Mouse (Mus musculus): ENCODE measurements around the gene Phldb2. TPM values are rescaled to one million over a fixed set of nuclear protein-coding genes. Genes with fewer than 3 reads are reported as not detected.

Gene Phldb2
- polyA plus RNA-seq, 1 experiment = 25.7 TPM

GRCm38 (mm10) chr16:45761425-45761824 is 192.0 kb downstream of the Phldb2 start:
- no peaks in the 10 kb centered on the region for H3K27me3 ChIP-seq (ENCODE audit: control insufficient read depth, insufficient read depth, insufficient read length)
- peaks cover 70% of the 10 kb centered on the region for H3K36me3 ChIP-seq (ENCODE audit: control insufficient read depth, insufficient read depth)
- H3K4me3 ChIP-seq = no peak overlapping the region
- no peak overlapping the region for H3ac ChIP-seq (ENCODE audit: control insufficient read depth, insufficient read length)
- no peak overlapping the region for H3K4me2 ChIP-seq (ENCODE audit: low read depth)
- no peak for TF ChIP-seq TCF3 (IDR thresholded peaks at IDR 0.05; ENCODE audit: insufficient read length, low read depth)
- no peak for TF ChIP-seq CEBPB (IDR thresholded peaks at IDR 0.05; ENCODE audit: insufficient read depth, poor library complexity, severe bottlenecking)
- no peak for TF ChIP-seq MAX (IDR thresholded peaks at IDR 0.05; ENCODE audit: low read depth)
- TF ChIP-seq REST (IDR thresholded peaks at IDR 0.05; ENCODE audit: insufficient read depth, insufficient read length) = no peak
- no peak for TF ChIP-seq TCF12 (IDR thresholded peaks at IDR 0.05; ENCODE audit: insufficient read depth, poor library complexity, severe bottlenecking)
- TF ChIP-seq POLR2AphosphoS2 (IDR thresholded peaks at IDR 0.05; ENCODE audit: insufficient read length, low read depth) = no peak
- TF ChIP-seq E2F4 (IDR thresholded peaks at IDR 0.05; ENCODE audit: insufficient read depth) = no peak
- TF ChIP-seq POLR2A (IDR thresholded peaks at IDR 0.05; ENCODE audit: insufficient read length, low read depth) = no peak
- no peak for TF ChIP-seq USF1 (IDR thresholded peaks at IDR 0.05; ENCODE audit: low read depth)
- TF ChIP-seq MYOD1 (IDR thresholded peaks at IDR 0.05; ENCODE audit: control insufficient read depth in 1 of 3, insufficient read length in 2 of 3, low read depth in 2 of 3) = no peak
- no peaks in the 10 kb centered on the region for H3K79me2 ChIP-seq (ENCODE audit: control insufficient read depth, insufficient read depth)

- TF ChIP-seq CEBPB (IDR thresholded peaks at IDR 0.05; ENCODE audit: insufficient read depth, poor library complexity, severe bottlenecking) (no peak), REST (IDR thresholded peaks at IDR 0.05; ENCODE audit: insufficient read depth, insufficient read length) (no peak), TCF3 (IDR thresholded peaks at IDR 0.05; ENCODE audit: insufficient read length, low read depth) (no peak), MYOG (IDR thresholded peaks at IDR 0.05; ENCODE audit: control insufficient read depth in 1 of 3, insufficient read depth in 1 of 3, insufficient read length in 2 of 3, low read depth in 2 of 3) (no peak), E2F4 (IDR thresholded peaks at IDR 0.05; ENCODE audit: insufficient read depth) (no peak), POLR2A (IDR thresholded peaks at IDR 0.05; ENCODE audit: insufficient read length, low read depth) (no peak), MAX (IDR thresholded peaks at IDR 0.05; ENCODE audit: low read depth) (no peak), USF1 (IDR thresholded peaks at IDR 0.05; ENCODE audit: low read depth) (no peak), TCF12 (IDR thresholded peaks at IDR 0.05; ENCODE audit: insufficient read depth, poor library complexity, severe bottlenecking) (no peak), MYOD1 (IDR thresholded peaks at IDR 0.05; ENCODE audit: control insufficient read depth in 1 of 3, insufficient read length in 2 of 3, low read depth in 2 of 3) (no peak)
- Histone ChIP-seq H3ac (ENCODE audit: control insufficient read depth, insufficient read length) (no peak overlapping the region), H3K79me2 (ENCODE audit: control insufficient read depth, insufficient read depth) (no peaks in the 10 kb centered on the region), H3K27me3 (ENCODE audit: control insufficient read depth, insufficient read depth, insufficient read length) (no peaks in the 10 kb centered on the region), H3K4me3 (no peak overlapping the region), H3K4me2 (ENCODE audit: low read depth) (no peak overlapping the region), H3K36me3 (ENCODE audit: control insufficient read depth, insufficient read depth) (peaks cover 55% of the 10 kb centered on the region)
These were observed 194.6 kb downstream of the Phldb2 start for GRCm38 (mm10) chr16:45758726-45759269.

- H3K27me3 ChIP-seq (ENCODE audit: control insufficient read depth, insufficient read depth, insufficient read length) = no peaks in the 10 kb centered on the region
- TF ChIP-seq REST (IDR thresholded peaks at IDR 0.05; ENCODE audit: insufficient read depth, insufficient read length) (no peak), MYOD1 (IDR thresholded peaks at IDR 0.05; ENCODE audit: control insufficient read depth in 1 of 3, insufficient read length in 2 of 3, low read depth in 2 of 3) (no peak), SRF (IDR thresholded peaks at IDR 0.05; ENCODE audit: control insufficient read depth, insufficient read length, low read depth) (no peak)
- H3K36me3 ChIP-seq (ENCODE audit: control insufficient read depth, insufficient read depth) = peaks cover 50% of the 10 kb centered on the region
- H3K4me3 ChIP-seq = no peak overlapping the region
- H3K79me2 ChIP-seq (ENCODE audit: control insufficient read depth, insufficient read depth) = no peaks in the 10 kb centered on the region
- no peak overlapping the region for H3ac ChIP-seq (ENCODE audit: control insufficient read depth, insufficient read length)
- H3K4me2 ChIP-seq (ENCODE audit: low read depth) = no peak overlapping the region
These were observed 195.8 kb downstream of the Phldb2 start for GRCm38 (mm10) chr16:45757421-45758078.

- Histone ChIP-seq H3K36me3 (ENCODE audit: control insufficient read depth, insufficient read depth) (peaks cover 56% of the 10 kb centered on the region), H3ac (ENCODE audit: control insufficient read depth, insufficient read length) (no peak overlapping the region), H3K79me2 (ENCODE audit: control insufficient read depth, insufficient read depth) (no peaks in the 10 kb centered on the region), H3K27me3 (ENCODE audit: control insufficient read depth, insufficient read depth, insufficient read length) (no peaks in the 10 kb centered on the region), H3K4me2 (ENCODE audit: low read depth) (no peak overlapping the region), H3K4me3 (no peak overlapping the region)
- no peak for TF ChIP-seq TCF3 (IDR thresholded peaks at IDR 0.05; ENCODE audit: insufficient read length, low read depth)
- no peak for TF ChIP-seq POLR2AphosphoS2 (IDR thresholded peaks at IDR 0.05; ENCODE audit: insufficient read length, low read depth)
These were observed 196.5 kb downstream of the Phldb2 start for GRCm38 (mm10) chr16:45756855-45757254.

GRCm38 (mm10) chr16:45743591-45744144 is 209.7 kb downstream of the Phldb2 start:
- Histone ChIP-seq H3K27me3 (ENCODE audit: control insufficient read depth, insufficient read depth, insufficient read length) (no peaks in the 10 kb centered on the region), H3K4me2 (ENCODE audit: low read depth) (peak overlapping the region; percentile 69), H3K36me3 (ENCODE audit: control insufficient read depth, insufficient read depth) (peaks cover 28% of the 10 kb centered on the region), H3K79me2 (ENCODE audit: control insufficient read depth, insufficient read depth) (peaks cover 26% of the 10 kb centered on the region), H3ac (ENCODE audit: control insufficient read depth, insufficient read length) (no peak overlapping the region), H3K4me3 (peak overlapping the region; percentile 52)
- TF ChIP-seq E2F4 (IDR thresholded peaks at IDR 0.05; ENCODE audit: insufficient read depth) (no peak), SRF (IDR thresholded peaks at IDR 0.05; ENCODE audit: control insufficient read depth, insufficient read length, low read depth) (peak; percentile 67), MAX (IDR thresholded peaks at IDR 0.05; ENCODE audit: low read depth) (no peak), POLR2AphosphoS2 (IDR thresholded peaks at IDR 0.05; ENCODE audit: insufficient read length, low read depth) (peak; percentile 44), TCF3 (IDR thresholded peaks at IDR 0.05; ENCODE audit: insufficient read length, low read depth) (no peak), TCF12 (IDR thresholded peaks at IDR 0.05; ENCODE audit: insufficient read depth, poor library complexity, severe bottlenecking) (no peak)
